Mouse (Mus musculus) thymus, adult 2 months (tissue): ENCODE measurements around the gene Eif4a3. TPM values are rescaled to one million over a fixed set of nuclear protein-coding genes. Genes with fewer than 3 reads are reported as not detected.
"Not testable (repeated sequence)": the region's sequence is repeated elsewhere in the genome, so short reads cannot be mapped to it uniquely, and the experiment has no call there.

ENCODE experiments used
- DNase-seq: peaks from one replicate; pipeline ENCODE4 v3.0.0; 2021
- H3K27ac ChIP-seq: fragments of 200-500 bp; 2 replicates; pipeline ENCODE4 v1.5.1; 2012; ENCODE audit warnings: low read length, control low read depth; ENCODE audit not compliant: control insufficient read depth, insufficient read depth
- H3K27me3 ChIP-seq: fragments of 200-500 bp; 2 replicates; pipeline ENCODE4 v1.6.1; 2012; ENCODE audit warnings: mild to moderate bottlenecking, low read length, moderate library complexity, mixed read lengths; ENCODE audit not compliant: control insufficient read depth, insufficient read depth
- H3K36me3 ChIP-seq: fragments of 200-500 bp; 2 replicates; pipeline ENCODE4 v1.6.1; 2012; ENCODE audit warnings: mild to moderate bottlenecking, low read length, moderate library complexity; ENCODE audit not compliant: control insufficient read depth, insufficient read depth
- H3K4me1 ChIP-seq: fragments of 200-500 bp; replicated peaks from 2 replicates; pipeline ENCODE4 v1.6.1; 2012; ENCODE audit warnings: low read length; ENCODE audit not compliant: control insufficient read depth, insufficient read depth
- H3K4me3 ChIP-seq: fragments of 200-500 bp; 2 replicates; pipeline ENCODE4 v1.5.1; 2012; ENCODE audit warnings: mild to moderate bottlenecking, low read length, control low read depth, moderate library complexity; ENCODE audit not compliant: control insufficient read depth, insufficient read depth
- CTCF ChIP-seq: fragments of 200-500 bp; IDR thresholded peaks from 2 replicates; pipeline ENCODE4 v1.5.1; 2012; ENCODE audit warnings: mild to moderate bottlenecking, control low read depth, low read length, moderate library complexity, borderline replicate concordance; ENCODE audit not compliant: control insufficient read depth, poor library complexity, insufficient read depth; ENCODE audit errors: extremely low read depth
- POLR2A ChIP-seq: fragments of 200-500 bp; IDR thresholded peaks from 2 replicates; pipeline ENCODE4 v1.6.1; 2012; ENCODE audit warnings: mild to moderate bottlenecking, low read length, control low read depth, moderate library complexity; ENCODE audit not compliant: control insufficient read depth, poor library complexity, insufficient read depth; ENCODE audit errors: extremely low read depth
- WGBS: fragments of 180-500 bp; shearing (Covaris S2); methylation state at CpG from one replicate; pipeline ENCODE4 v1.1.7; 2018; 5-methylcytosine and 5-hydroxymethylcytosine counted together
- polyA plus RNA-seq: library from polyadenylated mRNA; depleted of rRNA; stranded (reverse); fragments of >200 nt; gene quantifications from 2 replicates; pipeline ENCODE4 v1.2.3, GENCODE M21; 2012; rRNA removed

Gene Eif4a3
- polyA plus RNA-seq, 1 experiment = 178 TPM

DNA sequence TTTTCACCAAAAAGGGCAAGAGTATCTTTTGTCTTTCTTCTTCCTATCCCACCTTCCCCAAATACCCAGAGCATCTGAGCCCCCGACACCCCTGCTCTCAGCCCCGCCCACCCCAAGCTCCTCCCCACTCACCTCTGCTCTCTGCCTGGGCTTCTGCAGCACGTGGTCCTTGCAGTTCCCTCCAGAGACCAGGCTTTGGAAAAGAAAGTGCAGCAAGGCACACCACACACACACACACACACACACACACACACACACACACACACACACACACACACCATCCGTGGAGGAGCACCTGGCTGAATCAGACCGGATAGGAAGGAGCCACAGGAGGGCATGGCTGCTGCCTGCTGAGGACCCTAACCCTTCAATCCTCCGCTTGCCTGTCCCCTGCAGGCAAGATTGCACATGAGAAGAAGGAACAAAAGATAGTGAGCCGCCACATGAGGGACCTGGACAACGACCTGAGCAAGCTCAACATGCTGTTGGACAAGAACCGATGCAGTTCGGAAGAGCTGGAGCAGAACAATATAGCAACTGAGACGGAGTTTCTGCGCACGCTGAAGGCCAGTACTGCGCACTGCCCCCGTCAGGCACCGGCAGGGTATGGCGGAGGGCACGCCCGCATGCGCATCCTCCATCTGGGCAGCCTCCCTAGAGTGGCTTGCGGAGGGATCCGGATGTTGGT is 46.9 kb downstream of the Eif4a3 start:
- peak; percentile 66 for DNase-seq
- peak overlapping the region; percentile 15 for H3K4me3 ChIP-seq

GRCm38 (mm10) chr11:119250998-119251397 is 48.9 kb downstream of the Eif4a3 start:
- Histone ChIP-seq H3K36me3 (no peaks in the 10 kb centered on the region), H3K4me3 (no peak overlapping the region), H3K27me3 (no peaks in the 10 kb centered on the region), H3K27ac (no peak overlapping the region), H3K4me1 (peaks cover 25% of the 10 kb centered on the region)
- no peak for DNase-seq
- TF ChIP-seq POLR2A (no peak), CTCF (no peak)
- WGBS = 86% methylated on average over 17 of the region's 17 CpGs

More for the DNA sequence above, 46.9 kb downstream of the Eif4a3 start:
- TF ChIP-seq CTCF = peak; percentile 72; the same call in 1 of the 2 replicates
- peak; percentile 28; the same call in 1 of the 2 replicates for TF ChIP-seq POLR2A
- Histone ChIP-seq H3K27ac (no peak overlapping the region), H3K36me3 (no peaks in the 10 kb centered on the region), H3K27me3 (no peaks in the 10 kb centered on the region), H3K4me1 (peaks cover 25% of the 10 kb centered on the region)
- WGBS = 6% methylated on average over 22 of the region's 22 CpGs

DNA sequence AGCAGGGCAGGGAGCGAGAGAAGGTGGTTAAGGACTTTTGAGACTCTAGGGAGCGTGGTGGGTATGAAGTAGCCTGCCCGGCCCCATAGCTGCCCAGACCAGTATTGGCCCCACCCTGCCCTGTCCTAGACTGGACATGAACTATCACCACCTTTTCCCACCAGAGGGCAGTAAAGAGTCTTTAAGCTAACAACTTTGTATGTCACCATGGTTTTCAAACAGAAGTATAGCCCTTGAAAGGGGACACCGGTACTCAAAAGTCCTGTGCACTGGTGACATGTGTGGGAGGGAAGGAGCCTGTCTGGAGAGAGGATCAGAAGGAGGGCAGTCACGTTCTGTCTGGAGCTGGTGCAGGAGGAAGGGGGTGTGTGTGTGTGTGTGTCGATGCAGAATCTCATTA is 50.9 kb downstream of the Eif4a3 start:
- H3K36me3 ChIP-seq = no peaks in the 10 kb centered on the region
- no peaks in the 10 kb centered on the region for H3K27me3 ChIP-seq
- H3K27ac ChIP-seq = no peak overlapping the region
- H3K4me1 ChIP-seq = peaks cover 25% of the 10 kb centered on the region
- TF ChIP-seq CTCF (peak; percentile 62; the same call in 1 of the 2 replicates), POLR2A (no peak)
- H3K4me3 ChIP-seq = no peak overlapping the region
- DNase-seq = peak; percentile 45
- WGBS = 43% methylated on average over 6 of the region's 6 CpGs

- H3K27me3 ChIP-seq, H3K36me3 ChIP-seq, H3K4me1 ChIP-seq, H3K27ac ChIP-seq, DNase-seq, H3K4me3 ChIP-seq: not testable (repeated sequence)
- 94% methylated on average over 6 of the region's 6 CpGs for WGBS
Measured at GRCm38 (mm10) chr11:119245543-119245942, 54.3 kb downstream of the Eif4a3 start.

DNA sequence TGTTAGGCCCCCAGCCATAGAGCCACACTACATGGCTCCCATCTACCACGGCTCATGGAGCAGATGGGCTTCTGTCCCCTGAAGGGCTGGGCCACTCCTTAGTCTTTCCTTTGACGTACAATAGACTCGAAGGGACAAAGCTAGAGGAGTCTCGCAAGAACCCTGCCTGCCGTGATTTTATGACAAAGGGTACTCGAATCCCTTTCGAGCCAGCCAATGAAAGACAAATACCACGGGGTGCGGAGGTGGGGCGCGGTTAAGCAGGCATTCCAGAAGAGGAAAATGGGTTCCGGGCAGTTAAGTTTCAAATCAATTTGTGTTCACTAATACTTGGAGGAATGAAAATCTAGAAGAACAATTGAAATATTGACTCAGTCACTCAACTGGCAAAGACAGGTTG is 60.4 kb downstream of the Eif4a3 start:
- no peak for DNase-seq
- WGBS = 97% methylated on average over 12 of the region's 12 CpGs
- Histone ChIP-seq H3K36me3 (no peaks in the 10 kb centered on the region), H3K27ac (no peak overlapping the region), H3K4me1 (peaks cover 4% of the 10 kb centered on the region), H3K27me3 (no peaks in the 10 kb centered on the region), H3K4me3 (no peak overlapping the region)
- TF ChIP-seq CTCF (no peak), POLR2A (no peak)

Other genes with a start within 250 kb of the Eif4a3 start
- gene Cbx4, start 213.9 kb downstream of the Eif4a3 start, polyA plus RNA-seq = 54.7 and 56.8 TPM in 2 replicates
- gene Tbc1d16, start 71.6 kb downstream of the Eif4a3 start, polyA plus RNA-seq = 10.8 and 12.0 TPM in 2 replicates
- 1.8 and 2.5 TPM in 2 replicates for gene Ccdc40, start 71.5 kb downstream of the Eif4a3 start, polyA plus RNA-seq
- gene Gaa, start 32.2 kb downstream of the Eif4a3 start, polyA plus RNA-seq = 80.0 and 94.8 TPM in 2 replicates
- gene Card14, start 7.7 kb upstream of the Eif4a3 start, polyA plus RNA-seq = 0.90 and 0.94 TPM in 2 replicates
- 28.6 and 36.5 TPM in 2 replicates for gene Sgsh, start 55.4 kb upstream of the Eif4a3 start, polyA plus RNA-seq
- 19.9 and 21.7 TPM in 2 replicates for gene Slc26a11, start 55.5 kb upstream of the Eif4a3 start, polyA plus RNA-seq
- 47.9 and 52.5 TPM in 2 replicates for gene Rnf213, start 93.0 kb upstream of the Eif4a3 start, polyA plus RNA-seq
- gene Endov, start 191.3 kb upstream of the Eif4a3 start, polyA plus RNA-seq = 30.7 and 31.1 TPM in 2 replicates
- gene Nptx1, start 247.7 kb upstream of the Eif4a3 start, polyA plus RNA-seq = 0.85 and 0.89 TPM in 2 replicates